Mouse (Mus musculus): ENCODE data around the gene Klk6.

The Klk6 gene

DNA sequence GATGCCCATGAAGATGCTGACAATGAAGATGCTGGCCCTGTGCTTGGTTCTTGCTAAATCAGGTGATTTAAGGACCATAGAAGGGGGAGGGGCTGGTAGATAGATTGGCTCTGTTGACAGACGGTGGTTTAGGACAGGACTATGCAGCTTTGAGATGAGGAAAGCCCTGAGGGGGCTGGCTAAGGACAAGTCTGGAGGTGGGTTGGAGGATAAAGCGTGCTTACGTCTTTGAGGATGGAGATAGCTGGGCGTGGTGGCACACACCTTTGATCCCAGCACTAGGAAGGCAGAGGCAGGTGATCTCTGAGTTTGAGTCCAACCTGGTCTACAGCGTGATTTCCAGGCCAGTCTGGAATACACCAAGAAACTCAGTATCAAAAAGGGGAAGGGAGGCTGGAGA, 1.8 kb downstream of the Klk6 start:
- no peak for DNase-seq

DNA sequence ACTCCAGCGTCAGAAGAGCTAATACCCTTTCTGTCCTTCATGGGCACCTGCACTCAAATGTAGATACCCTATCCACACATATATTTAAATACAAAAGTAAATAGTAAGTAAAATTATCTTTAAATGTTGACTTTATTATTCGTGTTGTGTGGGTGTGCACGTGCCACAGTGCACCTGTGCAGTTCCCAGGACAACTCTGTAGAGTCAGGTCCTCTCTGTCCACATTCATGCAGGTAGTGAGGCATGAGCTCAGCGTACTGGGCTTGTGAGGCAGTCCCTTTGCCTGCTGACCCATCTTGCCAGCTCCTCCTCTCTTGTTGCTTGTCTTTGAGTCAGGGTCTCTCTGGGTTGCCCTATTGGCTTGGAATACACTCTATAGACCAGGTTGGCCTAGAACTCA, 3.4 kb downstream of the Klk6 start:
- no peak for DNase-seq

GRCm38 (mm10) chr7:43829006-43829405, 4.7 kb downstream of the Klk6 start:
- DNase-seq = no peak

DNA sequence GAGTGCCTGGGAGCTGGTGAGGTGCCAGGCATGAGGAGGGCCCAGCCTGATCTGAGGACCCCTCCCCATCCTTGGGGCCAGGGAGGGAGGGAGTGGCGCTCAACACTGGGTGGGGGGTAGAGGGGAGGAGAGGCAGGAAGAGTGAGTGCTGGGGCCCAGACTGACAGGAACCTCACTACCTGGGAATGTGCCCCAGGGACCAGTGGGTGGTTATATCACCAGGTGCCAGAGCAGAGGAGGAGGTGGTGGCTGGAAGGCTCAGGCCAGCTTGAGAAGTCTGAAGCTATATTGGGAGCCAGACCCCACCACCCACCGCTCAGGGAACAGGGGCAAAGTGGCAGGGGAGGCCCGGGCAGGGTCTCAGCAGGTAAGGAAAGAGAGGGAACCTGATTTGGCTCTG, 17.4 kb downstream of the Klk6 start, which contains the start of gene Klk5:
Gene Klk5, plus strand, starts transcription at position 271 of the 400 bp plus-strand sequence.
- no peak for DNase-seq

GRCm38 (mm10) chr7:43843801-43844200, 19.5 kb downstream of the Klk6 start:
- no peak for DNase-seq

- DNase-seq = no peak
Observed at GRCm38 (mm10) chr7:43851616-43852015, 27.3 kb downstream of the Klk6 start.

- DNase-seq = no peak
Observed at GRCm38 (mm10) chr7:43854642-43855380, 30.5 kb downstream of the Klk6 start.

DNA sequence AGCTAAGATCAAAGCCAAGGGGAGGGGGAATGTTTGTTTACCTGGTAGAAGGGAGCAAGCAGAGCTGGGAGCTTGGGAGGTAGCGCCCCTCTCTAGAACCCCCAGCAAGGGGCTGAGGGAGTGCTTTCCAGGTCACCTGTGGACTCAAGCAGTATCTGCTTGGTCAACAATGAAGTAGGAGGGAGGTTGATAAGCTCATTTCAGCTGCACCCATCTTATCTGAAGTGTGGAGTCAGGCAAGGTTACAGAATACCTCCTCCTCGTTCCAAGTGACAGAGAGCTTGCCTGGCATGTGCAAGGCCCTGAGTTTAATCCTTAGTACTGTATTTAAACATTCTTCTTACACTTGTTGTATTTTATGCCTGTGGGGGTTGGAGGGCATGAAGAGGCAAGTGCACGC, 31.4 kb downstream of the Klk6 start:
- no peak for DNase-seq

DNA sequence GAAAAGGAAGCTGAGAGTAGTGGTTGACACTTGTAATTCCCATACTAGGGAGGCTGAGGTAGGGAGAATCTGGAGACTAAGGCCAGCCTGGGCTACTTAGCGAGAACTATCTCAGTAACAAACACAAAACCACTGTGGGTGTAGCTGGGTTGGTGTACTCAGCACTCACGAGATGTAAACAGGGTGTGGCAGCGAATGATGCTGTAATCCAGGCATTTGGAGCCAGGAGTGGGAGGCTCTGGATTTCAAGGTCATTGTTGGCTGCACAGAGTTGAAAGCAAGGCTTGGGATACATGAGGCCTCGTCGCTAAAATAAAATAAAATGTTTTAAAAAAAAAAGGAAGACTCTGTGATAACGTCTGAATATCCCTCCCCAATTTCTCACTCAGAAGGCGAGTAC, 32.0 kb downstream of the Klk6 start:
- DNase-seq = no peak

DNA sequence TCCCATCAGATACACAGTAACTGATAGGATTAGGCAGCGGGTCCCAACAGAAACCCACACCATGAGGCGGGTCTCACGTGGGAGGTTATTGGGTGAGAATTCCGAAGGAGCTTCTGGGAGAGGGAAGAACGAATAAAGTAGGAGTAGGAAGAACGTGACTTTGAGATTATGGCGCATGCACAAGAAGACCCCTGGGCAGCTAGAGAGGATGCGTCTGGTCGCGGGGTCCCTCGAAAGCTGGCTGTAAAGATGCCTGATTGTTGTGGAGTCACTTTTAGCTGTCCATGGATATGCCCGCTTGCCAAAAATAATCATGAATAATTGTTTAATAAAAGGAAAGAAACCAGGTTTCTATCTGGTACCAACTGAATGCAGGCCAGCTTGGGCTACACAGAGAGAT, 33.2 kb downstream of the Klk6 start:
- DNase-seq = no peak

DNA sequence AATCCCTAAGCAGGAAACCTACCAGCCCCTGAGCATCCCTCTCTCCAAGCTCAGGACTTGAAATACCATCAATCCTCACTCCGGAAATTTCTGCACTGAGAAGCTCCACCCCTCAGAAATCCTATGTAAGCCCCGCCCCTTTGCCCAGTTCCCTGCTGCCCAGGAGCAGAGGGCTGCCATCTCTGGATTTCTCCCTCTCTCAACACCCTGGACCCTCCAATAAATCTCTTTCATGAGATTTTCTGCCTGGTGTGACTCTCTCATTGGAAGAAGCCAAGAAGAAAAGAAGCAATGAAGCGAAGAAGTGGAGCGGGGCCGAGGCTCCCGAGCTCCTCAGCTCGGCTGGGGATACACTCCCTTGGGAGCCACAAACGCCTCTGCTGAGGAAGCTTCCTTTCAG, 36.1 kb downstream of the Klk6 start:
- no peak for DNase-seq

DNA sequence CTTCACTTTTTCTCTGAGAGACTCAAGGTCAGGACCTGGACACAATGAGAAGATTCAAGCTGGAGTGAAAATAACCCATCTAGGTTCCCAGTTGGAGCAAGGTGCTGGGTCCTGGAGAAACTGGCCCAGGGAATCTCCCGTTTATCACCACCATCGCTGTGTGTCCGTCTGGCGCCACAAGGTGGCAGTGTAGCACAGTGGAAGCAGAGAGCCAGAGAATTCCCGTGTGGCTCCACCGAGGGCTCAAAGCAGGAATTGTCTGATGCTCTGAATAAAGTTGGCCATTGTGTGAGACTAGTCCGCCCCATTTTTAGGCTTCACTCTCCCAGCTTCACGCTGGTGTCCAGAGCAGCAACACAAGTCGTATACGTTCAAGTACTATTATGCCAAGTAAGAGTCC, 48.9 kb downstream of the Klk6 start:
- no peak for DNase-seq

- no peak for DNase-seq
Observed at GRCm38 (mm10) chr7:43873674-43874073, 49.4 kb downstream of the Klk6 start.

- DNase-seq = no peak
Observed at GRCm38 (mm10) chr7:43874868-43875375, 50.6 kb downstream of the Klk6 start.

- DNase-seq = no peak
Observed at GRCm38 (mm10) chr7:43876444-43876843, 52.1 kb downstream of the Klk6 start.

DNA sequence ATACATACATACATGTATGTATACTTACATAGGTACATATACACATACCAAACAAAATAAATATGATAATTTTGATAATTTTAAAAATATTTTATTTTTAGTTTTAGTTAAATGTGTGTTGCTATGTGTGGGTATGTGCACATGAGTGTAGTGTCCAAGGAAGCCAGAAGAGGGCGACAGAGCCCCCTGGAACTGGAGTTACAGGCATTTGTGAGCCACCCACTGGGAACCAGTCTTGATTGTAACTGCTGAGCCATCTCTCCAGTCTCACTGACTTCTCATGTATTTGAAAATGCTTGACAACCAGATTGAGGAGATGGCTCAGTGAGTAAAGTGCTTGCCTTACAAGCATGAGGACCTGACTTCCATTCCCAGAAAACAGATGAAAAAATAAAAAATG, 54.0 kb downstream of the Klk6 start:
- no peak for DNase-seq

- DNase-seq = no peak
Observed at GRCm38 (mm10) chr7:43880912-43881311, 56.6 kb downstream of the Klk6 start, which contains the start of gene Klk4. TSS of gene Klk4 (plus strand) at chr7:43881160.

Measured in thymus, adult 18-20 months (tissue).